Mouse (Mus musculus): ENCODE measurements at regions not wholly inside any gene's neighbourhood (a gene's known extent, or its start where the extent isn't known, plus 50 kb on each side); places are given as distances from the start of the nearest gene placed in this dataset.

GRCm38 (mm10) chr5:51871735-51872134, 304.2 kb upstream of the Ppargc1a start:
- TF ChIP-seq POLR2A (IDR thresholded peaks at IDR 0.05; ENCODE audit: extremely low read depth, insufficient read depth, low read length) (no peak), CTCF (IDR thresholded peaks at IDR 0.05; ENCODE audit: low read depth, low read length) (no peak)
